Comparison of ENCODE assay signal across 7 mouse cellular contexts in the genomic region with DNA sequence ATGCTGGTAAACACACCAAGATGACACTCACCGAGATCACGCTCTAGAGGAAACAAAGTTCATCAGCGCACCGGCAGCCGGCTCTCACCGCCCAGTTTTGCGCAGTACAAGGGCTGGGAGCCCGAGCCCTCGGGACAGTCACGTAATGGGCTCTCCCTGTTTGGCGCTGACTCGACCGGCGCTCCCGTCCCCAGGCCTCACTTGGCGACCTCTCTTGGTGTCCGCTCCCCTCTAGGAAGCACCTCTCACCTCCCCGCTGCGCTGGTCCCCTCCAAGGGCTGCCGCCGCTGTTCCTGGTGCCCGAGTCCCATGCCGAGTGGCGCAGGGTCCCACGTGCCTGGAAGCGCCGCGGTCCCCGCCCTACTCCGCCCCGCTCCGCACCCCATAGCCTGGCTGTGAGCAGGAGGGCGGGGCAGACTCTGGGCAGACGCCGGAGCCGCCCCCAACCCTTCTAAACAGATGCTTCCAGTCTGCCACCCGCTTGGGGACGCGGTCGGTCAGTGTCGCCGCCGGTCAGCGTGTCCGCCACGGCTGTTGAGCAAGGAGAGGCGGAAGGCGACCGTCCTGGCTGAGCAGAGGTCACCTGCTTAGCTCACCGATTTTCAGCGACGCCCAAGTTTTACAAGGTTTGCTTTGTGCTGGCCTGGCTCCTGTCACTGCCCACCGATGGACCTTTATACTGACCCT. TPM values are rescaled to one million over a fixed set of nuclear protein-coding genes. Genes with fewer than 3 reads are reported as not detected.
DNase-seq lines count a peak whose midpoint lies in the region; ATAC-seq and TF ChIP-seq lines count a peak whose summit lies in the region.

No protein-coding gene starts in this region.

- peaks cover 62% of the 10 kb centered on the region for H3K27me3 ChIP-seq in liver, embryonic 13.5 days
- H3K27me3 ChIP-seq in myocyte (ENCODE audit: control insufficient read depth, insufficient read depth, insufficient read length): no peaks in the 10 kb centered on the region
- peaks cover 4% of the 10 kb centered on the region; the same call in 1 of the 2 replicates for H3K27me3 ChIP-seq in stomach, embryonic 14.5 days (ENCODE audit: control insufficient read depth, insufficient read depth, low read length)

- TF ChIP-seq POLR2A in myocyte (IDR thresholded peaks at IDR 0.05; ENCODE audit: insufficient read length, low read depth): peak; percentile 81

- peak overlapping the region; percentile 43 for H3ac ChIP-seq in myocyte (ENCODE audit: control insufficient read depth, insufficient read length)

- no peaks in the 10 kb centered on the region for H3K79me2 ChIP-seq in myocyte (ENCODE audit: control insufficient read depth, insufficient read depth)

- peak; percentile 88 for ATAC-seq in liver, embryonic 13.5 days (ENCODE audit: low read depth)
- ATAC-seq in stomach, embryonic 14.5 days (ENCODE audit: insufficient number of reproducible peaks, insufficient read depth, low FRiP score, low read depth): peak; percentile 89

- under 1% methylated on average over 53 of the region's 53 CpGs for WGBS in liver, embryonic 13.5 days (ENCODE audit: insufficient replicate concordance)
- WGBS in stomach, embryonic 14.5 days: under 1% methylated on average over 53 of the region's 53 CpGs

- H3K9ac ChIP-seq in liver, embryonic 13.5 days: peak overlapping the region; percentile 43
- peak overlapping the region; percentile 25; the same call in 1 of the 2 replicates for H3K9ac ChIP-seq in stomach, embryonic 14.5 days (replicated peaks; ENCODE audit: low read depth, low read length)

- peaks cover 17% of the 10 kb centered on the region for H3K4me1 ChIP-seq in liver, embryonic 13.5 days (replicated peaks)
- peaks cover 7% of the 10 kb centered on the region; the same call in 1 of the 2 replicates for H3K4me1 ChIP-seq in stomach, embryonic 14.5 days (ENCODE audit: control insufficient read depth, insufficient read depth, low read length)

- H3K9me3 ChIP-seq in liver, embryonic 13.5 days (replicated peaks): no peaks in the 10 kb centered on the region
- H3K9me3 ChIP-seq in stomach, embryonic 14.5 days (ENCODE audit: control insufficient read depth, low read depth, low read length): no peaks in the 10 kb centered on the region

- H3K27ac ChIP-seq in liver, embryonic 13.5 days: no peak overlapping the region
- H3K27ac ChIP-seq in stomach, embryonic 14.5 days (ENCODE audit: low read length): no peak overlapping the region

- H3K4me3 ChIP-seq in liver, embryonic 13.5 days (replicated peaks): peak overlapping the region; percentile 54
- H3K4me3 ChIP-seq in myocyte: peak overlapping the region; percentile 37
- H3K4me3 ChIP-seq in stomach, embryonic 14.5 days (ENCODE audit: low read depth, low read length): peak overlapping the region; percentile 52

- H3K4me2 ChIP-seq in liver, embryonic 13.5 days: peak overlapping the region; percentile 73
- H3K4me2 ChIP-seq in myocyte (ENCODE audit: low read depth): peak overlapping the region; percentile 79
- peak overlapping the region; percentile 98 for H3K4me2 ChIP-seq in stomach, embryonic 14.5 days (replicated peaks; ENCODE audit: low read depth, low read length)

- peak; percentile 63 for DNase-seq in T-cell, adult 2 months (ENCODE audit: low spot score)
- peak; percentile 77 for DNase-seq in embryo, embryonic 10 days (ENCODE audit: low spot score)
- peak; percentile 88 to 92 for DNase-seq in heart, adult 18-20 months
- DNase-seq in kidney, adult 11 months: peak; percentile 82
- peak; percentile 57 for DNase-seq in liver, embryonic 13.5 days

- no peaks in the 10 kb centered on the region for H3K36me3 ChIP-seq in liver, embryonic 13.5 days
- no peaks in the 10 kb centered on the region for H3K36me3 ChIP-seq in myocyte (ENCODE audit: control insufficient read depth, insufficient read depth)
- no peaks in the 10 kb centered on the region for H3K36me3 ChIP-seq in stomach, embryonic 14.5 days (ENCODE audit: control insufficient read depth, insufficient read depth, low read length)

TF ChIP-seq in myocyte, 11 proteins besides CTCF, POLR2A, EP300 and RAD21:
- TF ChIP-seq TCF3 (IDR thresholded peaks at IDR 0.05; ENCODE audit: insufficient read length, low read depth) (no peak), USF1 (IDR thresholded peaks at IDR 0.05; ENCODE audit: low read depth) (peak; percentile 26), POLR2AphosphoS2 (IDR thresholded peaks at IDR 0.05; ENCODE audit: insufficient read length, low read depth) (peak; percentile 66), MYOD1 (IDR thresholded peaks at IDR 0.05; ENCODE audit: control insufficient read depth in 1 of 3, insufficient read length in 2 of 3, low read depth in 2 of 3) (peak in 1 of 3 experiments; percentile 63), MYOG (IDR thresholded peaks at IDR 0.05; ENCODE audit: control insufficient read depth in 1 of 3, insufficient read depth in 1 of 3, insufficient read length in 2 of 3, low read depth in 2 of 3) (peak in 2 of 3 experiments; percentile 19 to 52)

RNA-seq across cellular contexts. Expression of gene P2ry2, which starts 0.8 kb away (rescaled TPM):
- 10 to 100 TPM; 19.5 to 20.1 TPM for total RNA-seq in heart, adult 18-20 months (2021)
- 0.76 TPM in 2 replicates for polyA plus RNA-seq in liver, embryonic 13.5 days (2015; fragmentation: Nextera tagmentation; extraction: Ambion mirVana)
- polyA plus RNA-seq in myocyte (2012; fragmentation: generic; extraction: Trizol): 20.8 TPM
- 1.7 and 2.0 TPM in 2 replicates for polyA plus RNA-seq in stomach, embryonic 14.5 days (2014; fragmentation: Nextera tagmentation; extraction: Ambion mirVana)

RNA-seq across cellular contexts. Expression of gene P2ry6, which starts 37.4 kb away (rescaled TPM):
- 1 to 10 TPM; 3.2 TPM for total RNA-seq in heart, adult 18-20 months (2021)
- 2.7 and 3.2 TPM in 2 replicates for polyA plus RNA-seq in liver, embryonic 13.5 days (2015; fragmentation: Nextera tagmentation; extraction: Ambion mirVana)
- 0.13 TPM for polyA plus RNA-seq in myocyte (2012; fragmentation: generic; extraction: Trizol)
- 7.3 and 7.8 TPM in 2 replicates for polyA plus RNA-seq in stomach, embryonic 14.5 days (2014; fragmentation: Nextera tagmentation; extraction: Ambion mirVana)
